Mouse (Mus musculus): ENCODE data around the gene Tecpr2.

Tecpr2 gene

DNA sequence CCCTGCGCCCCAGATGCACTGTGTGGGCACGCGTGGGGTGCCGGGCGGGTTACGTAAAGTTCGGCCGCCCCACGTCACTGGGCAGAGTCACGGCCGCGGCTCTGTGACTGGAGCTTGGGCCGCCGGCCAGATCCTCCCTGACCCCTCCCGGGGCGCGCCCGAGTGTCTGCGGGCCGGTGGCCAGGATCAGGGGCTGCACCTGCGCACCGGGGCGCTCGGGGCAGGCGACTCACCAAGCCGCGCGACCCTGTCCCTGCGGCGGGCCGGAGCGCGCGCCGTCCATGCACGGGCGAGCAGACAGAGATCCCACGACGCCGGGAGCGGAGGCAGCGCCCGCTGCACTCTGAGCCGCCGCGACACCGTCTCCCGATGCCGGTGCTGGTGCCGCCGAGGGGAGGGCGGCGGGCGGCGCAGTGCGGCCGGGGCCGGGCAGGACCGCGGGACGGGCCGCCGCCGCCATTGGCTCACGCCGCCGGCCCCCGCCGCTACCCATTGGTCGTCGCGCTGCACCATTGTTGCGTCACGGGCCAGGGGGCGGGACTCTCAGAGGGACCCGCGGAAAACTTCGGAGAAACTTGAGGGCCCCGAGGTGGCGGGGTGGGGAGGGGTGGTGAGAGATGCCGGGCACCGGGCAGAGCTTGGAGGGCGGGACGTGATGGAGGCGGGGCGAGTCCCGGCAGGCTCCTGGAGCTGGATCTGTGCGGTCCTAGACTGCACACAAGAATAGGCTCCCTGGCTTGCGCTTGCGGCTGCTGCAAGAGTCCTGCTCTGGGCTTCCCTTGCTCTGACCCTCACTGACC, 89.7 kb downstream of the Tecpr2 start, which contains the start of gene Ankrd9:
Ankrd9 (minus strand) TSS at position 434 of the 800 bp plus-strand sequence.
- DNase-seq (ENCODE audit: low spot score), result peak; percentile 71

DNA sequence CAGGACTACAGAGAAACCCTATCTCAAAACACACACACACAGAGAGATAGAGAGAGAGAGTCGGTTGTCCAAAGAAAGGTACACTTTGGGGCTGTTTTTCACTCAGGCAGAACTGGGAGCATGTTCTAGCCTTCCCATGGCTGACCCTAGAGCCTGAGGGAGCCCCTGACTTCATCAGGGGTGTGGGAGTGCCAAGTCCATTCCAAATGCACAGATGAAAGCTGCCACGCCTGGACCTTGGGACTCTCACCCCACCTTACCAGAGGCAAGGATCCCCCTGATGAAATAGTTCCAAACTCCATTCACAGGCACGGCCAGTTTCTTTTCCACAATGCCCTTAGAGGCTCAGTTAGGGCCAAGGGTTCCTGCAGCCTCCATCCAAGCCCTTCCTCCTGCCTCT, 90.7 kb downstream of the Tecpr2 start:
- no peak for DNase-seq (ENCODE audit: low spot score)

DNA sequence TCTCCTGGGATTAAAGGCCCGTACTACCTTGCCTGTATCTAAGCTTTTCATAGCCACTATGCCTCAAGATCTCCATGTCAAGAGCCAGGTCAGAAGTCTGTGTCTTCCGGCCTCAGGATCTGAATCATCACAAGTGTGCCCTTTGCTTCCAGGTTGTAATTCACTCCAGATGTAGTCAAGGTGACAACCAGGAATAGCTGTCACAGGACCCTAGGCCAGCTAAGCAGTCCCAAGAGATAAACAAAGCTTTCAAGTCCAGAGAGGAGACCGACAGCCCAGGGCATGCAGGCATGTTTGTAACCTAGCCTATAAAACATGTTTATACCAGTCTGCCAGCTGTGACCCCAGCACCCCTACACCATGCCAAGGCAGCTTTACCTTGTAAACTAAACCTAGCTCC, 92.7 kb downstream of the Tecpr2 start:
- no peak for DNase-seq (ENCODE audit: low spot score)

DNA sequence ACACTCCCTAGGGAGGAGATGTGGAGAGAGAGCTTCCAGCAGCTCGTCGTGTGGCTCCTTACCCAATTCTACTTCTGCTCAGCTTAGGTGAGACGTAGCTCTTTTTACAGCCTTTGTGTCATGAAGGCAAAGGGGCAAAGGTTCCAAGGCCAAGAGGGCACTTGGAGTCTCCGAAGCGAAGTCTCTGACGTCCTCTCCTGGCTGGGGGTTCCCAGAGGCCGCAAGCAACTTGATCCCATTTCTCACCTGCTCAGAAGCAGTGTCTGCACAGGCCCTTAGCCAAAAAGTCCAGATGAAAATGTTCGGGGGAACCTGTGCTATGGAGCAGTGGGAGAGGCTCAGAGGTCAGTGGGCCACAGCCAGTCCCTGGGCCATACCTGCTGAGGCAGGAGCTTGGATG, 94.0 kb downstream of the Tecpr2 start:
- no peak for DNase-seq (ENCODE audit: low spot score)

DNA sequence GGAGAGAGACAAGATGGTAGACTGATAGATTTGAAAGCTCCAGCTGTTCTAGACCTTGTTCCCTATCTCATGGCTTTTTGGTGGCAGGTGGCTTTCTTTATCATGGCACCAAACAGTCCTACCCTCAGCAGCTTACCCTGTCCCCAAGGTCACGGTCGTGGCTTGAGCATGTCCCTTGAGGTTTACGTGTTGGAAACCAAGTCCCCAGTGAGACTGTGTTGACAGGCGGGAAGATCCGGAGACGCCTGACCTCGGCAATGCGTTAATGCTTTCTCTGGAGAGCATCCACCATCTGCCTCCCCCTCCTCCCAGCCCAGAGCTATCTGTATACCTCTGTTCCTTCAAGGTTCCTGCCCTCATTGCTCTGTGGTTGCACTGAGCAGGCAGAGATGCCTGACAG, 94.7 kb downstream of the Tecpr2 start:
- no peak for DNase-seq (ENCODE audit: low spot score)

DNA sequence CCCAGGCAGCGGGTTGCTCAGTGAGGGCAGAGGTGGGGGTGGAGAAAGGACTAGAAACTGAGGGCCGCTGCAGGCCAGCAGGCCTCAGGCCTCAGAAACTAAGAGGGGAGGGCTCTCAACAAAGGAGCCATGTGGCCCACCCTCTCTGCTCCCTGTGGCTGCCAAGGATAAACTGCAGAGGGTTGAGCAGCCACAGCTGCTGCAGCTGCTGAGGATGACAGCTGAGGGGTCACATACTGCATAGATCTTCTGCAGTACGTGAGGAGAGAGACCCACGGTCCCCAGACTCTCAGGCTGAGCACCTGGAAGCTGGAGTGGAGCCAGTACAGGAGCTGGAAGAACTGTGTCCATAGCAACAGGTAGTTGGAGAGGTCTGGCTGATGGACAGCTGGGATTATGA, 95.5 kb downstream of the Tecpr2 start:
- DNase-seq (ENCODE audit: low spot score), result no peak

DNA sequence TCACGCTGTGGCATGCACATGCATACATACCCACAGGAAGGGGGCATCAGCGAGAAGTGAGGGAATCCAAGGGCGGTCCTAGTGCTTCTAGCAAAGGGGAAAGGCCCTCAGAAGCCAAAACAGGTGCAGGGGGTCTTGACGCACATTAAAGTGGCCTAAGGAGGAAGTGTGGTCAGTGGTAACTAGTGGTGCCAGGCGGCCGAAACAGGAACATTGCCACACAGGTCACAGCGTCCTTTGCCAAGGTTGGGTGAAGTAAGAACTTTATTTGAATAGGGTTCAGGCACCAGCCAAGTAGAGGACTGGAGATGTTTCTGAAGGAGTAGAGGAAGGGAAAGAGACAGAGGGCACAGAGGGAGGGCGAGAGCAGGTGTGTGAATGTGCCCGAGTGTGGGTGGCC, 96.1 kb downstream of the Tecpr2 start:
- DNase-seq (ENCODE audit: low spot score), result no peak

DNA sequence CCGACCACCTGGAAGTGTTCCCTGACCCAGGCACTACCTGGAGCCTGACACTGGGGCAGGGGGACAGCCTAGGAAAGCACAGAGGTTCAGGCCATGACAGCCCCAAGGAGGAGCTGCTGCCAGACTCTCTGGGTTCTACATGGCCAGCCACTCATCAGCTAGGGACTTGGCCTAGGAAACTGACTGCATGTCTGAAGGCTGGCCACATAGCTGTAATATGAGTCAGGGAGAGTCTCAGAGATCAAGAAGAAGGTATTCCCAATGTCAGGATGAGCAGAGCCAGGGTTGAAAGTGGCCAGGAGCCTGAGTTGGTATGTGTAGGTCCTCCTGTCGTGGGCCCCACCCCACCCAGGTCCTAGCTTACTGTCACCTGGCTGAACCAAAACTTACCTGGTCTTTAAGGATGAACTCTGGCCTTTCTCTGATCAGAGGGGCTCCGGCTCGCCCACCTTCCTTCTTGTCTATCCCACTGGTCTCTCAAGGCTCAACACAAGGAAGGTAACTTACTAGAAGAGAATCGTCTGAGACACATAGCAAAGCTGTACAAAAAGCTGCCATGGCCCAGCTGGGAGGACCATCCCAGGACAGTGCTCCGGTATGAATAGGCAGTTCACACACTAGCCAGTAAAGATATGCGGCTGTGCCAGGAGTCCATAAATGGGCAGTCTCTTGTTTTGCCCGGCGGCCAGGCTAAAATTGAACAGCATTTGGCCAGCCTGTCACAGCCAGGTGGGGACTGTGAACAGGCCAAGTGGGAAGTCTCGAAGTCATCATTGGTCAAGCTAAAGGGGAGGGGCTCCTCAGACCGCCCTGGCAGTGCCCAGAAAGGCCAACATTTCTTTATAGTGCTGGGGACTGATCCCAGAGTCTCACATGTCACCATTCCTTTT, 97.7 kb downstream of the Tecpr2 start:
- DNase-seq (ENCODE audit: low spot score), result no peak

DNA sequence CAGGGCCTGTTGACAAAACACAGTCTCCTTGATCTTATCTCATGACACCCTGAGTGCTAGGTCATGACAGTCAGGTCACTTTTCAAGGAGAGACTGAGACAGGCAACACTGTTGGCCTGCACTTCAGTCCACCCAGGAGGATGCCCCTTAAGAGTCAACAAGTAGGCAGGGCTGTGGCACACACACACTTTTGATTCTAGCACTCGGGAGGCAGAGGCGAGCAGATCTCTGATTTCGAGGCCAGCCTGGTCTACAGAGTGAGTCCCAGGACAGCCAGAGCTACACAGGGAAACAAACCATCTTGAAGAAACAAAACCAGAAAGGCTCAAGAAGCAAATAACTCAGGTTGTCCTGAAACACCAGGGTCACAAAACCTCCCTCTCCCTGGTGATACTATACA, 100.3 kb downstream of the Tecpr2 start:
- no peak for DNase-seq (ENCODE audit: low spot score)

DNA sequence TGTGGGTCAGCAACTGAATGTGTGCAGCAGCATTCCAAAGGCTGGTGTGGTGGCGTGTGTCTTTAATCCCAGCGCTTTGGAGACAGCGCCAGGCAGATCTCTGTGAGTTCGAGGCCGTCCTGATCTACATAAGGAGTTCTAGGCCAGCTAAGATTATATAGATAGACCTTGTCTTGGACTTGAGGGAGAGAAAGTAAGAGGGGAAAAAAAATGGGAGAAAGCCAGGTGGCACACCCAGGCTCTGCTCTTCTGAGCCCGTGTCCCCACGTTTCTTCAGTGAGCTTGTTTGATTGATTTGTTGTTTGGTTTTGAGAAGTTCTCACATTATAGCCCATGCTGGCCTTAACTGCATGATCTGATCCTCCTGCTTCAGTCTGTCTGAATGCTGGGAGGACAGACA, 101.4 kb downstream of the Tecpr2 start:
- no peak for DNase-seq (ENCODE audit: low spot score)

DNA sequence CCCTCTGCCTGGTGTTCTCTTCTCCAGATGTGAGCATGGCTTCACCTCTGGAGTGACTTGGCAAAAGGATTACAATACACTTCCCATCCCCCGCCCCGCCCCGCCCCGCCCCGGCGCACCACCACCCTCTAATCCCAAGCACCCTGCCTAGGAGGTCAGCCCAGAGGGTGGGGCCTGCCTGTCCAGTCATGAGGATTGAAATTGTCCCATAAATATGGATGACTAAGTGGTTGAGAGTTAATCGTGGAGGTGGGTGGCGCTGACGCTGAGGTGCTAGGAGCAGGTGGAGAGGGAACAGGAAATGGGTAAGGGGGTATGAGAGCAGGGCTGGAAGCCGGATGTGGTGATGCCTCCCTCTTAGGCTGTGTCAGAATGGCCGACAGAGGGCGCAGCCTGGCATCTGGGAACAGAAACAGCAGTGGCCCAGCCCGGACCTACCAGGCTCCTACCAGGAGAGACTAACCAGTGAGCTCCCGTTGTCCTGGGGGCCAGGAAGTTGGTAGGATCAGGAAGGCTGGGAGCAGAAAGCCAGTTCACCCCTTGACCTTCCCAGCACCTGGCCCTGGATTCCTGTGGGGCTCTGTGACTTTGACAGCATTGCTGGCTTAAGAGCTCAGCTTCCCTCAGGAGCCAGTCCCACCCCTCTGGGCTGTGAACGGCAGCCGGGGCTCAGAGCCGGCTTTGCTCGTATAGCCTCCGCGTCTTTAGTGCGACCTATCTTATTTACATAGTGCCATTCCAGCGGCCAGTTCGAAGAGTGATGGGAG, 102.5 kb downstream of the Tecpr2 start:
- DNase-seq (ENCODE audit: low spot score), result no peak

DNA sequence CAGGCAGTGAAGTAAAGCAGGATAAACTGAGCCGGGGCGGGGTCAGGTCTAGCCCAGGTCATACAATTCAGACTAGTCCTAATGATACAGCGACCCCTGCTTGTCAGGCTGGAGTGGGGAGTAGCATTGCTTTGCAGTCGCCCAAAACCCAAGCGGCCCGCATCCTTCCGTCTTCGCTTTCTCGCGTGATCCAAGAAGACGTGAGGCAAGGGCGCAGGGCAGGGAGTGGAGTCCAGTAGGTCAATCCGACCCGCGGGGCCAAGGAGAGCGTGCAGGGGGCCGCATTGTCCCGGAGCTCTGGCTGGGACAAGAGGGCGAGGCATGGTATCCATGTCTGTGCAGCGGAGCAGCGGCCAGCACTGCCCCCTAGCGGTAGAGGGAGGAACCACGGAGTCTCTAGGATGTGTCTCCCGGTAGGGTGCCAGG, 103.1 kb downstream of the Tecpr2 start:
- peak; percentile 91 for DNase-seq (ENCODE audit: low spot score)

DNA sequence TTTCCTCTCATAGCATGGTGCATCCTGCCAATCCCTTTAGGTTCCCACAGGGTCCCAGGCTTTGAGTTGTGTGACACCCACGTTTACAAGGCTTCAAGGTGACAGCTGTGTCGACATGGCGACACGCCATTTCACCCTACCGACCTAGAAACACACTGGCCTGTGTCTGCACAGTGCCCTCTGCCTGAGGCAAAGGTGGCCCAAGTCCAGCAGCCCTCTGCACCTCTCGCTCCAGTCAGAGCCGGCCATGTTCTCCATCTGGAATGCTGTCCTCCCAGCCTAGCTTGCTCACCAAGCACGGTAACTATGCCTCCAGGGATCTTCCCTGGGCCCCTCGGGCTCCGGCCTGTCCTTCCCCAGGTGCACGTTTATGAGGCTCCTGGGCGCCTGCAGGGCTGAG, 103.7 kb downstream of the Tecpr2 start:
- no peak for DNase-seq (ENCODE audit: low spot score)

DNA sequence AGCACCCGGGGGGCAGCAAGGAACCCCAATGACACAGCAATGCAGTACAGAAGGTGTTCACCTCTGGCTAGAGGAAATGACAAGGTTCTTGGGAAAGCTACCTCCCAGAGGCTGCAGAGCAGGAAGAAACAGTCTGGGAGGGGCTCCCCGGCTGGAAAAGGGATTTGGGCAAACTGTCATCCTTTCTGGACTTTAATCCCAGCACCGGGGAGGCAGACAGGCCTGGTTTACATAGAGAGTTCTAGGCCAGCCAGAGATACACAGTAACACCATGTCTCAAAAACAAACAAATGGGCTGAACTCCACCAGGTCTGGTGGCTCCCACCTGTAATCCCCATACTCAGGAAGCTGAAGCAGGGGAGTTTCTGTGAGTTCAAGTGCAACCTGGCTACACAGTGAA, 104.2 kb downstream of the Tecpr2 start:
- no peak for DNase-seq (ENCODE audit: low spot score)

DNA sequence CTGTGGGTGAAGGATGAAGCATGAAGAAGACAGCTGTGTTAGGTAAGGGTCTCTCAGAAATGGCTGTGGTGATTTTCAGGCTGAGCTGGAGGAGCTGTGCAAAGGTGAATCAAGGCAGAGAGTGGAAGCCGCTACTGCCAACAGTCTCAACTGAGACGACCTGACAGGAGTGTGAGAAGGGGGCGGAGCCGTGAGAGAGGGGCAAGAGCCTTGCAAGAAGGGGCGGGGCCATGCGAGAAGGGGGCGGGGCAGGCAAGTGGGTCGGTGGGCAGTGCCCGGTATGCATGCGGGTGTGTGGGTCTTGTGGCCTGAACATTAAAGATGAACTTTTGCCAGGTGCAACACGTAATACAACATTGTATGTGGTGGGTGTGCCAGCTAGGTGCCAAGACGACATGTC, 105.6 kb downstream of the Tecpr2 start:
- DNase-seq (ENCODE audit: low spot score), result no peak

DNA sequence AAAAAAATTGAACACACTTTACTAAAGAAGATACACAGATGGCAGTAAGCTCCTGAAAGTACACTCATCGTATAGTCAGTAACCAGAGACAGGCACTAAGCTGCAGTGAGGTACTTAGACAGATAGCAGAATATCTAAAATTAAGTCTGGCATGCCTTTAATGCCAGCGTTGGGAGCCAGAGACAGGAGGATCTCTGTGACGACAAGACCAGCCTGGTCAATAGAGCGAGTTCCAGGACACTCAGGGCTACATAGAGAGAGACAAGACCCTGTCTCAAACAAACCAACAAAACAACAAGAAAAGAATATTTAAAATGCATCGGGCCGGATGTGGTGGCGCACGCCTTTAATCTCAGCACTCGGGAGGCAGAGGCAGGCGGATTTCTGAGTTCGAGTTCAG, 109.0 kb downstream of the Tecpr2 start:
- no peak for DNase-seq (ENCODE audit: low spot score)

DNA sequence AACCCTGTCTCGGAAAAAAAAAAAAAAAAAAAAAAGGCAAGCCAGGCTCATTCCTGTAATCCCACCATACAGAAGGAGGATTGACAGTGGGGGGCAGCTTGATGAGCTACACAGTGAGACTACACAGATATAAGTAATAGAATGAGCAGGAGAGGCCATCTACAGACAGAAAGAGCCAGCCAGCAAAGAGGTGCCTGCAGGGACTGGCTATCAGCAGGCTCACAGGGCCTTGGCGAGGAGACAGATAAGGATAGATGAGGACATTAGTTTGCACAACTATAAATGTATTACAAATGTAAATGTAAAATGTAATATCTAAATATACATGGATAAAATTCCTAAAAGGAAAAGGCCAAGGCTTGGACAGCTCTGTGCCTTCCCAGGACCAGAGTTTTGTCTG, 110.8 kb downstream of the Tecpr2 start:
- DNase-seq (ENCODE audit: low spot score), result no peak

DNA sequence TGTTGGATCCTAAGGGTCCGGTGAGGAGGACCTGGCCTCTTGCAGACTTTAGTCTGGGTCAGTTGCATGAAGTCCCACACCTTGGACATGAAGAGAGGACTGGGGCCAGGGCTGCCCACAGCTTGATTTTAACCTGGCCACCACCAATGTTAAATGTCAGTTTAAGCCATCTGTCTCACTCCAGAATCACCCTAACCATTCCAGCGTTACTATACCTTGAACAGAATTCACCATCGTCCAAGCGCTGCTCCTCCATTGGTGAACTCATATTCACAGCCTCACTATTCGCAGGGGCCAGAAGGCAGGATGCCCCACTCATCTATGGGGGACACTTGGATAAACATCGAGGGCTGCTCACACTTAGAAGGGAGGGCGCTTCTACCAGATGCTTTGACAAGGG, 111.9 kb downstream of the Tecpr2 start:
- DNase-seq (ENCODE audit: low spot score), result no peak

DNA sequence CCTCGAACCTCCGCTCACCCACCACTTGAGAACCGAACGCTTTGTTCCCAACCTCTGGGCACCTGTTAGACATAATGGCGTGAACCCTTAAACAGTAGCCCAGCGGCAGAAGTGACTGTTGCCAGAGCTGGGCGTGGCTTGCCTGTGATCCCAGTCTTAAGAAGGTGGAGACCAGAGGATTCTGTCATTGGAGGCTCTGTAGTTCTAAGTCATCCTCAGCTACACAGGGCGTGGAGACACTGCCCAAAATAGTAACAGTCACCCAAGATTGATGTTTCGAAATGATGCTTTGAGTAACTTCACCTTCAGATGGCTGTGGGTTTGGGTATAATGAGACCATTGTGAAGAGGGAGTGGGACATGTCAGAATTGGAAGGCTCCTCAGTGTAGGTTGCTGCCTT, 115.1 kb downstream of the Tecpr2 start:
- DNase-seq (ENCODE audit: low spot score), result no peak

DNA sequence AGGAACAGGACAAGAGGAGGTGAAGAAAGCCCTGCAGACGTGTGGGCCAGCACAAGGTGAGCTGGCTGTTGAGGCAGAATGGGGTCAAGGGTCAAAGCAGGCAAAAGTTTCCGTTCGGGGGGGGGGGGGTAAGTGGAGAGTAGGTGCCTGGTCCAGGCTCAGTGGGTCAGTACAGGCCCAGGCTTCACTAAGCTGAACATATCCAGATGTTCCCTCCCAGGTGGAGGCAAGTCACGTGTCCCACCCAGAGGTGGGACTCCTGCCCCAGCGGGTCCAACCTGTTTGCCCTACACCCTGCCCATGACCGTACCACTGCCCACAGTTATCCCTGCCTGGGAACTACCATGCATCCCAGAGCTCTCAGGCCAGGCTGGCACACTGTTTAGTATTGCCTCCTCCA, 116.7 kb downstream of the Tecpr2 start:
- DNase-seq (ENCODE audit: low spot score), result no peak

DNA sequence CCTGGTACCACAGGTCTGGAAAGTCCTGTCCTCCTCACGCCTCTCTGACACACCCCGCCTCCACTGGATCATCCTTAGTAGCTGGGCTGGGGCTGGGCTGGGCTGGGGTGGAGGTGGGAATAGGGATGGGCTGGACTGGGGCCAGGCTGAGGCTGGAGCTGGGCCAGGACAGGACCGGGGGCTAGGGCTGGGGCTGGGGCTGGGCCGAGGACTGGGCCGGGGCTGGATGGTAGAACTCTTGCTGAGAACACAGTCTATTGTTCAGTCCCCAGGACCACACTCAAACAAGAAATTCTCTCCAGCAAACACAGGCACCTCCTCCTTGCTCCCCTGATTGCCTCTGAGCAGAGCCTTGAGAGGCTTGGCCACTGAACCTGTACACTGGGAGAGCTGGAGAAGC, 117.3 kb downstream of the Tecpr2 start:
- no peak for DNase-seq (ENCODE audit: low spot score)
